Mouse (Mus musculus): Measurements from ENCODE around the gene Ecel1.

GRCm38 (mm10) chr1:87106536-87106935 is 49.8 kb downstream of the Ecel1 start:
- TF ChIP-seq CTCF (conservative IDR thresholded peaks at IDR 0.05; ENCODE audit: low read length): no peak
- no peak for TF ChIP-seq NANOG (IDR thresholded peaks at IDR 0.05; ENCODE audit: borderline replicate concordance, low read length)
- no peak for TF ChIP-seq POU5F1 (IDR thresholded peaks at IDR 0.05; ENCODE audit: borderline replicate concordance, low read length)
